Mouse (Mus musculus): ENCODE measurements around the gene Fzd7. TPM values are rescaled to one million over a fixed set of nuclear protein-coding genes. Genes with fewer than 3 reads are reported as not detected.

Fzd7 gene
- total RNA-seq, 4 experiments from 2014 or later: 14.6 to 19.8 (median 15.8) TPM

- no peak for DNase-seq
Observed at GRCm38 (mm10) chr1:59502355-59502754, 20.1 kb downstream of the Fzd7 start.

GRCm38 (mm10) chr1:59503659-59504301 lies 21.6 kb downstream of the Fzd7 start:
- DNase-seq: no peak

GRCm38 (mm10) chr1:59504302-59504700 lies 22.1 kb downstream of the Fzd7 start:
- no peak for DNase-seq

GRCm38 (mm10) chr1:59508463-59509139 lies 26.4 kb downstream of the Fzd7 start:
- DNase-seq: no peak

GRCm38 (mm10) chr1:59511566-59512270 lies 29.5 kb downstream of the Fzd7 start:
- DNase-seq: no peak

GRCm38 (mm10) chr1:59516026-59516917 lies 34.0 kb downstream of the Fzd7 start, which contains the start of gene Gm973:
Gene Gm973 (plus strand): TSS chr1:59516264.
- DNase-seq: no peak

- no peak for DNase-seq
Observed at GRCm38 (mm10) chr1:59520226-59520837, 38.1 kb downstream of the Fzd7 start.

- no peak for DNase-seq
Observed at GRCm38 (mm10) chr1:59522456-59522855, 40.2 kb downstream of the Fzd7 start.

GRCm38 (mm10) chr1:59523378-59523958 lies 41.2 kb downstream of the Fzd7 start:
- DNase-seq: no peak

- peak; percentile 54 for DNase-seq
Observed at GRCm38 (mm10) chr1:59524071-59524470, 41.8 kb downstream of the Fzd7 start.

GRCm38 (mm10) chr1:59524759-59525158 lies 42.5 kb downstream of the Fzd7 start:
- DNase-seq: no peak

GRCm38 (mm10) chr1:59527219-59527618 lies 45.0 kb downstream of the Fzd7 start:
- DNase-seq: no peak

- no peak for DNase-seq
Observed at GRCm38 (mm10) chr1:59534976-59535810, 53.0 kb downstream of the Fzd7 start.

Other genes with a start within 250 kb of the Fzd7 start
- 10 to 100 TPM; 11.2 to 13.5 (median 13.2) TPM for gene Als2, start 245.2 kb upstream of the Fzd7 start, total RNA-seq (2022)
- under 1 TPM in 3 of 4 experiments, not detected in 1; 0.19 to 0.49 (median 0.35) TPM for gene Cdk15, start 225.5 kb upstream of the Fzd7 start, total RNA-seq (2022)
- 10 to 100 TPM in 2 of 4 experiments, 1 to 10 TPM in 2; 2.2 to 59.5 (median 23.9) TPM for gene Gm973, start 33.8 kb downstream of the Fzd7 start, total RNA-seq (2022)
- gene Sumo1, start 188.4 kb downstream of the Fzd7 start, total RNA-seq (2022): 100 to 1,000 TPM; 139 to 180 (median 145) TPM
- gene Nop58, start 202.5 kb downstream of the Fzd7 start, total RNA-seq (2022): 10 to 100 TPM; 78.0 to 99.9 (median 83.9) TPM

Data from adrenal gland, adult 8-10 months (tissue).